Mouse (Mus musculus): ENCODE measurements around the gene Igsf8.

GRCm38 (mm10) chr1:172305635-172306034, 44.2 kb downstream of the Igsf8 start:
- TF ChIP-seq CTCF (IDR thresholded peaks at IDR 0.05; ENCODE audit: low read depth) = peak; percentile 65
- TF ChIP-seq EP300 (IDR thresholded peaks at IDR 0.05; ENCODE audit: low read depth) = no peak
